Mouse (Mus musculus) midbrain, embryonic 14.5 days (tissue): ENCODE results near the gene Gabbr1. TPM values are rescaled to one million over a fixed set of nuclear protein-coding genes. Genes with fewer than 3 reads are reported as not detected.

Experiments used
- ATAC-seq: fragments of 200-750 bp; cut with Nextera tagmentation; 2 replicates; pipeline ENCODE4 v1.8.0; 2017; ENCODE audit warnings: moderate number of reproducible peaks, moderate library complexity; ENCODE audit not compliant: low FRiP score, low TSS enrichment
- DNase-seq: peaks from one replicate; pipeline ENCODE4 v3.0.0-alpha.2; 2015
- H3K27ac ChIP-seq: fragments of 300-500 bp; sonication (generic); replicated peaks from 2 replicates; pipeline ENCODE4 v1.5.1; 2014; ENCODE audit warnings: mild to moderate bottlenecking, low read depth, low read length, moderate library complexity
- H3K27me3 ChIP-seq: fragments of 300-500 bp; sonication (generic); 2 replicates; pipeline ENCODE4 v1.6.1; 2014; ENCODE audit warnings: low read length, control low read depth, mixed read lengths; ENCODE audit not compliant: control insufficient read depth, insufficient read depth
- H3K36me3 ChIP-seq: fragments of 300-500 bp; sonication (generic); 2 replicates; pipeline ENCODE4 v1.6.1; 2014; ENCODE audit warnings: low read length, control low read depth; ENCODE audit not compliant: control insufficient read depth, insufficient read depth
- H3K4me1 ChIP-seq: fragments of 300-500 bp; sonication (generic); 2 replicates; pipeline ENCODE4 v1.6.1; 2014; ENCODE audit warnings: mild to moderate bottlenecking, antibody characterized with exemption, low read length, control low read depth; ENCODE audit not compliant: control insufficient read depth, insufficient read depth
- H3K4me2 ChIP-seq: fragments of 300-500 bp; sonication (generic); 2 replicates; pipeline ENCODE4 v1.6.1; 2014; ENCODE audit warnings: mild to moderate bottlenecking, low read length, moderate library complexity
- H3K4me3 ChIP-seq: fragments of 300-500 bp; sonication (generic); replicated peaks from 2 replicates; pipeline ENCODE4 v1.5.1; 2014; ENCODE audit warnings: low read depth, low read length
- H3K9ac ChIP-seq: fragments of 300-500 bp; sonication (generic); replicated peaks from 2 replicates; pipeline ENCODE4 v1.6.1; 2014; ENCODE audit warnings: mild to moderate bottlenecking, low read length, moderate library complexity
- H3K9me3 ChIP-seq: fragments of 300-500 bp; sonication (generic); 2 replicates; pipeline ENCODE4 v1.6.1; 2016; ENCODE audit warnings: low read length, control low read depth, mixed read lengths; ENCODE audit not compliant: control insufficient read depth
- WGBS: fragments of 180-500 bp; shearing (Covaris S2); extraction: QIAGEN DNeasy Blood & Tissue Kit; methylation state at CpG from one replicate; pipeline ENCODE4 v1.1.7; 2014; 5-methylcytosine and 5-hydroxymethylcytosine counted together
- polyA plus RNA-seq: library from polyadenylated mRNA; unstranded; fragments of >200 nt; fragmentation: Nextera tagmentation; extraction: Ambion mirVana; gene quantifications from 2 replicates; pipeline ENCODE4 v1.2.1, GENCODE M21; 2014

The Gabbr1 gene
- polyA plus RNA-seq, 1 experiment from 2014 or later, result 103 TPM

- DNase-seq (peak; percentile 86), ATAC-seq (peak; percentile 15; the same call in 1 of the 2 replicates)
- H3K27me3 ChIP-seq, result peaks cover 4% of the 10 kb centered on the region; the same call in 1 of the 2 replicates
- WGBS, result 1% methylated on average over 39 of the region's 39 CpGs
- H3K36me3 ChIP-seq, result peaks cover 10% of the 10 kb centered on the region
- peak overlapping the region; percentile 86 for H3K4me2 ChIP-seq
- peak overlapping the region; percentile 91 for H3K9ac ChIP-seq
- no peaks in the 10 kb centered on the region for H3K9me3 ChIP-seq
- H3K27ac ChIP-seq, result peak overlapping the region; percentile 87
- peaks cover 50% of the 10 kb centered on the region for H3K4me1 ChIP-seq
- H3K4me3 ChIP-seq, result peak overlapping the region; percentile 92
Measured at GRCm38 (mm10) chr17:37049570-37050310, 4.0 kb downstream of the Gabbr1 start.

DNA sequence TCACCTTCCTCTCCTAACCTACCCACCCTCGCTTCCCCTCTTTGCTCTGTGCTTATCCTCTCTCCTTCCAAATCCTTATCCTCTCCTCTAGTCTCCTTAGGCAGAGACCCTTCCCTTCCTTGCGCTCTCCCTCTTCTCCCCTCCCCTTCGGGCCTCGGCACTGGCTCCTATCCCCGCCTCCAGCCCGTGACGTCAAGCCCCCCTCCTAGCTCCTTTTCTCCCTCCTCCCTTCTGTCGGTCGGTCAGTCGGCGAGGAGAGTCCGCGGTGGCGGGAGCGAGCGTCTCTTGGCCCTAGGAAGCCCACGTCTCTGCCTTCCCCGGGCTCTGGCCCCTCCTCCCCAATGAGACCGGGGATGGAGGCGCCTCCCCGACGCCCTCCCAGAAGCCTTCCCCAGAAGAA lies 4.6 kb downstream of the Gabbr1 start:
- Histone ChIP-seq H3K4me3 (peak overlapping the region; percentile 92), H3K36me3 (peaks cover 17% of the 10 kb centered on the region), H3K4me2 (peak overlapping the region; percentile 86), H3K4me1 (peaks cover 47% of the 10 kb centered on the region), H3K27me3 (peaks cover 4% of the 10 kb centered on the region; the same call in 1 of the 2 replicates), H3K27ac (peak overlapping the region; percentile 87), H3K9ac (peak overlapping the region; percentile 91), H3K9me3 (no peaks in the 10 kb centered on the region)
- ATAC-seq (peak; percentile 71), DNase-seq (peak; percentile 93)
- 1% methylated on average over 22 of the region's 22 CpGs for WGBS

GRCm38 (mm10) chr17:37050876-37051275 lies 5.1 kb downstream of the Gabbr1 start:
- peaks cover 47% of the 10 kb centered on the region for H3K4me1 ChIP-seq
- WGBS, result under 1% methylated on average over 27 of the region's 27 CpGs
- peak; percentile 22 for ATAC-seq
- H3K4me2 ChIP-seq, result peak overlapping the region; percentile 86
- H3K27me3 ChIP-seq, result peaks cover 4% of the 10 kb centered on the region; the same call in 1 of the 2 replicates
- H3K4me3 ChIP-seq, result peak overlapping the region; percentile 92
- H3K27ac ChIP-seq, result peak overlapping the region; percentile 87
- H3K9me3 ChIP-seq, result no peaks in the 10 kb centered on the region
- peak; percentile 59 for DNase-seq
- peaks cover 22% of the 10 kb centered on the region for H3K36me3 ChIP-seq
- peak overlapping the region; percentile 91 for H3K9ac ChIP-seq

GRCm38 (mm10) chr17:37051745-37052144 lies 6.0 kb downstream of the Gabbr1 start:
- Histone ChIP-seq H3K4me3 (peak overlapping the region; percentile 92), H3K36me3 (peaks cover 30% of the 10 kb centered on the region), H3K4me2 (peak overlapping the region; percentile 86), H3K27me3 (peaks cover 4% of the 10 kb centered on the region; the same call in 1 of the 2 replicates), H3K9ac (peak overlapping the region; percentile 91), H3K27ac (no peak overlapping the region; the same call in 1 of the 2 replicates), H3K4me1 (peaks cover 47% of the 10 kb centered on the region), H3K9me3 (no peaks in the 10 kb centered on the region)
- WGBS, result 52% methylated on average over 4 of the region's 4 CpGs
- no peak for DNase-seq
- no peak for ATAC-seq

DNA sequence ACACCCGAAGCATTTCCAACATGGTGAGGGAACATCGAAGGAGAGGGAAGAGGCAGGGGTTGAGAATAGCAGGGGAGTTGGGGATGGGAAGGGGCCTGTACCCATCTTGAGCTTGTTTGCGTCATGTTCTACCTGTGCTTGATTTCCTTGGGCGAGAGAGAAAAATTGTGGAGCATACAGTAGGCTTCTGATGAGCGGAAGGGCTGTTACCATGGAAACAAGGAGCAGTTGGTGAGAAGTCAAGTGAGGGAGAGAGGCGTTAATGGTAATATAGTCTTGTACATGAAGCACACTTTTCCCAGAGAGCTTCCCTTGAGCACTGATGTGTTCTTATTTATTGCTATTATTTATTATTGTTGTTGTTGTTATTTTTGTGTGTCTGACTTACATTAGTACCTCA lies 11.2 kb downstream of the Gabbr1 start:
- Histone ChIP-seq H3K36me3 (peaks cover 78% of the 10 kb centered on the region), H3K4me1 (peaks cover 5% of the 10 kb centered on the region; the same call in 1 of the 2 replicates), H3K4me3 (no peak overlapping the region), H3K27ac (no peak overlapping the region), H3K9ac (no peak overlapping the region), H3K9me3 (no peaks in the 10 kb centered on the region), H3K27me3 (no peaks in the 10 kb centered on the region), H3K4me2 (no peak overlapping the region)
- ATAC-seq (no peak), DNase-seq (peak; percentile 52)
- 74% methylated on average over 6 of the region's 6 CpGs for WGBS

DNA sequence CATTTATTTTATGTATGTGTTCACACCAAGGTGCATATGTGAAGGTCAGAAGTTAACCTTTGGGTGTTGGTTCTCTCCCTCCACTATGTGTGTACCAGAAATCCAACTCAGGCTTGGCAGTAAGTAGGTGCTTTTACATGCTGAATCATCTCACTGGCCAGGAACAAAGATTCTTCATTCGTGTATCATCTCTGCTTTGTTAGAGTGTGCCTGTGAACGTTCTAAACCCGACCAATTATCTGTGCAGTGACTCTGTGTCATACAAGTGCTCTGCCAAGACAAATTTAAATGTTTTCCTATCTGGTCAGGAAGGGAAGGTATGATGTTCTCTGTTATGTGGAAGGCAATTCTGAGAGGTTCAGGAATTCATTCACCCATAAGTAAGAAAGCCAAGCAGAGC lies 15.7 kb downstream of the Gabbr1 start:
- no peak overlapping the region for H3K4me3 ChIP-seq
- no peaks in the 10 kb centered on the region; the same call in 1 of the 2 replicates for H3K4me1 ChIP-seq
- H3K9me3 ChIP-seq, result no peaks in the 10 kb centered on the region
- ATAC-seq (no peak), DNase-seq (no peak)
- H3K4me2 ChIP-seq, result no peak overlapping the region
- 73% methylated on average over 3 of the region's 3 CpGs for WGBS
- no peaks in the 10 kb centered on the region for H3K27me3 ChIP-seq
- no peak overlapping the region for H3K27ac ChIP-seq
- no peak overlapping the region for H3K9ac ChIP-seq
- peaks cover 94% of the 10 kb centered on the region for H3K36me3 ChIP-seq

GRCm38 (mm10) chr17:37062101-37062641 lies 16.4 kb downstream of the Gabbr1 start:
- DNase-seq (no peak), ATAC-seq (no peak)
- Histone ChIP-seq H3K27ac (no peak overlapping the region), H3K4me1 (no peaks in the 10 kb centered on the region), H3K4me3 (no peak overlapping the region), H3K27me3 (no peaks in the 10 kb centered on the region), H3K36me3 (peaks cover 95% of the 10 kb centered on the region), H3K9ac (no peak overlapping the region), H3K4me2 (no peak overlapping the region), H3K9me3 (no peaks in the 10 kb centered on the region)
- WGBS, result 85% methylated on average over 10 of the region's 10 CpGs

DNA sequence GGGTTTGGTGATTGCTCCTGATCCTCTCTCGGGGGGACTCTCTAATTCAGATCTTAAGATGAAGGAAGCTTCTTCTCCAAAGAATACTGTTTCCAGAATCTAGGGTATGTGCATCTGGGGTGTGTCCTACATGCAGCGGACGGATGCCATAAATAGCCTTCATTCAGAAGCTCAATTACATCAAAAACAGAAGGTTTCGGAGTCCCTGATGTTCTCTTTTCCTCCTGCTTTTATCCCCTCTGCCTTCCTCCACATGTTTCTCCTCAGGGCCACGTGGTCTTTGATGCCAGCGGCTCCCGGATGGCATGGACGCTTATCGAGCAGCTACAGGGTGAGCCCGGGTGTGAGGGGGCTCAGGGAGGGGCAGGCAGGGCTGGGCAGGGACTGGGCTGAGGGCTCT lies 17.3 kb downstream of the Gabbr1 start:
- Histone ChIP-seq H3K27me3 (no peaks in the 10 kb centered on the region), H3K36me3 (peaks cover 98% of the 10 kb centered on the region), H3K4me3 (no peak overlapping the region), H3K4me2 (no peak overlapping the region), H3K4me1 (no peaks in the 10 kb centered on the region), H3K9me3 (no peaks in the 10 kb centered on the region), H3K27ac (no peak overlapping the region), H3K9ac (no peak overlapping the region)
- DNase-seq, result no peak
- 60% methylated on average over 10 of the region's 10 CpGs for WGBS
- ATAC-seq, result no peak
